Mouse (Mus musculus) lung, embryonic 14.5 days (tissue): ENCODE results near the gene Dcpp2. TPM values are rescaled to one million over a fixed set of nuclear protein-coding genes. Genes with fewer than 3 reads are reported as not detected.
"Not testable (repeated sequence)": the region's sequence is repeated elsewhere in the genome, so short reads cannot be mapped to it uniquely, and the experiment has no call there.

Source experiments
- ATAC-seq: fragments of 200-750 bp; cut with Nextera tagmentation; 2 replicates; pipeline ENCODE4 v1.8.0; 2017; ENCODE audit warnings: mild to moderate bottlenecking, moderate TSS enrichment, moderate library complexity; ENCODE audit not compliant: insufficient read depth
- DNase-seq: peaks from one replicate; pipeline ENCODE4 v3.0.0-alpha.2; 2015
- H3K27ac ChIP-seq: fragments of 300-500 bp; sonication (generic); 2 replicates; pipeline ENCODE4 v1.5.1; 2014; ENCODE audit warnings: low read depth, mild to moderate bottlenecking, moderate library complexity
- H3K27me3 ChIP-seq: fragments of 300-500 bp; sonication (generic); 2 replicates; pipeline ENCODE4 v1.6.1; 2014; ENCODE audit warnings: low read length, control low read depth; ENCODE audit not compliant: insufficient read depth
- H3K36me3 ChIP-seq: fragments of 300-500 bp; sonication (generic); 2 replicates; pipeline ENCODE4 v1.6.1; 2014; ENCODE audit warnings: control low read depth; ENCODE audit not compliant: insufficient read depth
- H3K4me1 ChIP-seq: fragments of 300-500 bp; sonication (generic); 2 replicates; pipeline ENCODE4 v1.6.1; 2014; ENCODE audit warnings: antibody characterized with exemption, control low read depth; ENCODE audit not compliant: insufficient read depth
- H3K4me2 ChIP-seq: fragments of 300-500 bp; sonication (generic); 2 replicates; pipeline ENCODE4 v1.6.1; 2014; ENCODE audit warnings: mild to moderate bottlenecking
- H3K4me3 ChIP-seq: fragments of 300-500 bp; sonication (generic); 2 replicates; pipeline ENCODE4 v1.5.1; 2014; ENCODE audit warnings: low read depth, low read length
- H3K9ac ChIP-seq: fragments of 300-500 bp; sonication (generic); 2 replicates; pipeline ENCODE4 v1.6.1; 2014
- H3K9me3 ChIP-seq: fragments of 300-500 bp; sonication (generic); 2 replicates; pipeline ENCODE4 v1.6.1; 2016; ENCODE audit warnings: low read depth, low read length, control low read depth
- CTCF ChIP-seq: IDR thresholded peaks from 2 replicates; pipeline ENCODE4 v1.5.1; 2016; ENCODE audit warnings: antibody characterized with exemption, low read depth
- WGBS: fragments of 180-500 bp; shearing (Covaris S2); extraction: QIAGEN DNeasy Blood & Tissue Kit; methylation state at CpG from one replicate; pipeline ENCODE4 v1.1.7; 2014; 5-methylcytosine and 5-hydroxymethylcytosine counted together
- polyA plus RNA-seq: library from polyadenylated mRNA; unstranded; fragments of >200 nt; fragmentation: Nextera tagmentation; extraction: Ambion mirVana; gene quantifications from 2 replicates; pipeline ENCODE4 v1.2.1, GENCODE M21; 2014

Gene Dcpp2
- polyA plus RNA-seq: not detected in 2 replicates

- not testable (repeated sequence) for H3K27ac ChIP-seq, ATAC-seq, H3K9ac ChIP-seq, H3K27me3 ChIP-seq, H3K9me3 ChIP-seq, H3K36me3 ChIP-seq, H3K4me2 ChIP-seq, H3K4me3 ChIP-seq, H3K4me1 ChIP-seq
- 30% methylated on average over 4 of the region's 4 CpGs for WGBS
- DNase-seq: peak; percentile 9
These were observed at the start of gene Dcpp2, which contains the start of gene Dcpp1 for GRCm38 (mm10) chr17:23880576-23880975. Gene Dcpp2 (plus strand): TSS chr17:23880880. Gene Dcpp1 (plus strand): TSS chr17:23880876.

- no peak for TF ChIP-seq CTCF
- 0 out of 2 replicates have a peak, but pooled peaks cover 5% of the 10 kb centered on the region for H3K4me1 ChIP-seq
- no peak overlapping the region for H3K4me2 ChIP-seq
- H3K27ac ChIP-seq: no peak overlapping the region
- H3K9me3 ChIP-seq: peaks cover 5% of the 10 kb centered on the region; the same call in 1 of the 2 replicates
- no peak for ATAC-seq
- no peak for DNase-seq
- no peak overlapping the region for H3K9ac ChIP-seq
- no peak overlapping the region for H3K4me3 ChIP-seq
- H3K36me3 ChIP-seq: peaks cover 12% of the 10 kb centered on the region
- peaks cover 3% of the 10 kb centered on the region; the same call in 1 of the 2 replicates for H3K27me3 ChIP-seq
- 92% methylated on average over 1 of the region's 1 CpGs for WGBS
These were observed 49.5 kb upstream of the Dcpp2 start for GRCm38 (mm10) chr17:23831201-23831600.

GRCm38 (mm10) chr17:23836006-23836575 lies 44.6 kb upstream of the Dcpp2 start, which contains the start of gene Prss33:
Gene Prss33 (minus strand): TSS chr17:23836056.
- Histone ChIP-seq H3K4me1 (no peaks in the 10 kb centered on the region), H3K4me2 (no peak within 1 kb of the TSS), H3K4me3 (no peak within 1 kb of the TSS), H3K9ac (no peak within 1 kb of the TSS), H3K27ac (no peak within 1 kb of the TSS), H3K36me3 (no peaks in the 10 kb centered on the region), H3K9me3 (no peaks in the 10 kb centered on the region), H3K27me3 (peaks cover 3% of the 10 kb centered on the region; the same call in 1 of the 2 replicates)
- DNase-seq: no peak
- TF ChIP-seq CTCF: no peak
- no peak for ATAC-seq
- 66% methylated on average over 8 of the region's 8 CpGs for WGBS

GRCm38 (mm10) chr17:23841145-23841544 lies 39.5 kb upstream of the Dcpp2 start:
- TF ChIP-seq CTCF: peak; percentile 84
- H3K4me1 ChIP-seq: no peaks in the 10 kb centered on the region

GRCm38 (mm10) chr17:23843141-23843811 lies 37.4 kb upstream of the Dcpp2 start:
- no peaks in the 10 kb centered on the region for H3K9me3 ChIP-seq
- H3K4me1 ChIP-seq: no peaks in the 10 kb centered on the region
- H3K9ac ChIP-seq: no peak overlapping the region
- 46% methylated on average over 23 of the region's 23 CpGs for WGBS
- no peak for ATAC-seq
- no peak overlapping the region for H3K27ac ChIP-seq
- DNase-seq: peak; percentile 12
- TF ChIP-seq CTCF: 0 out of 2 replicates have a peak, but pooled peaks have one; percentile 27
- H3K4me3 ChIP-seq: no peak overlapping the region
- 0 out of 2 replicates have a peak, but pooled peaks cover 3% of the 10 kb centered on the region for H3K27me3 ChIP-seq
- H3K36me3 ChIP-seq: no peaks in the 10 kb centered on the region
- H3K4me2 ChIP-seq: peak overlapping the region; percentile 48

More at GRCm38 (mm10) chr17:23841145-23841544, 39.5 kb upstream of the Dcpp2 start:
- Histone ChIP-seq H3K27ac (no peak overlapping the region), H3K9ac (no peak overlapping the region), H3K27me3 (0 out of 2 replicates have a peak, but pooled peaks cover 3% of the 10 kb centered on the region), H3K36me3 (no peaks in the 10 kb centered on the region), H3K9me3 (no peaks in the 10 kb centered on the region), H3K4me2 (no peak overlapping the region), H3K4me3 (no peak overlapping the region)
- peak; percentile 32; the same call in 1 of the 2 replicates for ATAC-seq
- peak; percentile 91 for DNase-seq
- 30% methylated on average over 4 of the region's 4 CpGs for WGBS

- 0 out of 2 replicates have a peak, but pooled peaks cover 3% of the 10 kb centered on the region for H3K27me3 ChIP-seq
- H3K27ac ChIP-seq: no peak within 1 kb of the TSS
- no peaks in the 10 kb centered on the region for H3K4me1 ChIP-seq
- H3K9me3 ChIP-seq: no peaks in the 10 kb centered on the region
- H3K4me3 ChIP-seq: no peak within 1 kb of the TSS
- H3K9ac ChIP-seq: no peak within 1 kb of the TSS
- ATAC-seq: peak; percentile 58
- 15% methylated on average over 19 of the region's 19 CpGs for WGBS
- peak; percentile 64 for TF ChIP-seq CTCF
- DNase-seq: peak; percentile 53
- H3K36me3 ChIP-seq: no peaks in the 10 kb centered on the region
- peak within 1 kb of the TSS; percentile 48 for H3K4me2 ChIP-seq
These were observed 36.8 kb upstream of the Dcpp2 start, which contains the start of the genes Prss32 and Prss41 for GRCm38 (mm10) chr17:23843812-23844273. Gene Prss32 (plus strand): TSS chr17:23843855. Gene Prss41 (minus strand): TSS chr17:23844172.

GRCm38 (mm10) chr17:23850028-23850427 lies 30.7 kb upstream of the Dcpp2 start:
- 61% methylated on average over 2 of the region's 2 CpGs for WGBS
- TF ChIP-seq CTCF: peak; percentile 28
- Histone ChIP-seq H3K9me3 (no peaks in the 10 kb centered on the region), H3K4me1 (no peaks in the 10 kb centered on the region), H3K36me3 (no peaks in the 10 kb centered on the region), H3K4me2 (no peak overlapping the region), H3K4me3 (no peak overlapping the region), H3K27me3 (no peaks in the 10 kb centered on the region), H3K9ac (no peak overlapping the region), H3K27ac (no peak overlapping the region)
- no peak for ATAC-seq
- DNase-seq: no peak
